Mouse (Mus musculus) kidney, postnatal 10 days (tissue): Measurements from ENCODE around the gene Bckdk.
"Not testable (repeated sequence)": the region's sequence is repeated elsewhere in the genome, so short reads cannot be mapped to it uniquely, and the experiment has no call there.

ENCODE experiments used
- DNase-seq: peaks from one replicate; pipeline ENCODE4 v3.0.0; 2021; ENCODE audit warnings: mixed read lengths

Bckdk gene

GRCm38 (mm10) chr7:127932273-127933031 is 28.6 kb downstream of the Bckdk start:
- DNase-seq: peak; percentile 55

- peak; percentile 38 for DNase-seq
These were observed 30.2 kb downstream of the Bckdk start for GRCm38 (mm10) chr7:127934075-127934474.

GRCm38 (mm10) chr7:127935028-127935722 is 31.3 kb downstream of the Bckdk start:
- peak; percentile 97 for DNase-seq

GRCm38 (mm10) chr7:127935748-127936159 is 31.9 kb downstream of the Bckdk start:
- DNase-seq: no peak

DNA sequence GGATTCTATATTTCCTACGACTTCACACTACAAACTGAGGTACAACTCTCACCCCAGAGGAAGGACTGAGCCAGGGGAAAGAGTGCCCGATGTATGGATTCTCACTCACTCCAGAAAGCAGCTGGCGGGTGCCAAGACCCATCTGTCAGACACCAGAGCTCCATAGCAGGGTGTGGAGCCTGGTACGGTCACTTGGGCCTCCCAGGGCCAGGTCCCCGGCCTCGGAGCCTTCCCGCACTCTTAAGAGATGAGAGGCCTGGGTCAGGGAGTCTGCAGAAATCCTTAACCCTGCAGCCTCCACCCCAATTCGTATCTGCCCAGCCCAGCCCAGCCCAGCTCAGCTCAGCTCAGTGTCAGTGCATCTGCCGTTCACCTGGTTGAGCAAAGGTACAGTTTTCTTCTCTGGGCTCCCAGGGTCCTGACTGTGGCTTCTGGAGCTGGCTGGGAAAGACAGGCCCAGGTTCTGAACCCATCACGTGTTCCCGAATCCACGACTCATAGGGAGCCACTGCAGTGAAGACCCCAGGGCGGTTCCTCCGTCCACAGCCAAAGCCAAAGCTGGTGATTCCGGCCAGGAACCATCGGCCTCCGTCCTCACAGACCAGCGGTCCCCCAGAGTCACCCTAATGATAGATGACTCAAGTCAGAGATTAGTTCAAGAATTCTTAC is 32.5 kb downstream of the Bckdk start:
- DNase-seq: no peak

- not testable (repeated sequence) for DNase-seq
These were observed 38.2 kb downstream of the Bckdk start for GRCm38 (mm10) chr7:127942097-127942496.

- DNase-seq: peak; percentile 42
These were observed 40.7 kb downstream of the Bckdk start for GRCm38 (mm10) chr7:127944614-127945013.

DNA sequence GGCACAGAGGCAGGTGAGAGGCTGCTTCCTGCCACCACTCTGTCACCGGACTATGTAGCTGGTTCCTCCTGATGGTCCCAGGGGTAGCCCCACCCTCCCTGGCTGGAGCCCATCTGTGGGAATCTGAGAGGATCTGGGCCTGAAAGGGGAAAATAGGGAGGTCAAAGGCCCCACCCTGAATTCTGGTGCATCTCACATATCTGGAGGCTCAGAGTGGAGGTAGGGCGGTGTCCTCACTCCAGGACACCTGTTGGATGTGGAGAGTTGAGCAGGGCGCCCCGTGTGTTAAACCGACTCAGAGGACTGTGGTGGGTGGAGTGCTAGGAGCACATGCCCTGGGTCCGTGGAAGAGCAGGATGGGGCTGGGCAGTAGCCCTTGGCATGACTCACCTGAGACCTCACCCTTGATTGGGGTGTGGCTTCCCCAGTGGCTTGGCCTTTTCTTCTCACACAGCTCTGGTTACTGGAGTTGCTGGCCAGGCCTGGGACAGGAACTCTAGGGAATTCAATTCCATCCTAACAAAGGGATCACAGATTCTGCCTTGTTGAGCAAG is 42.7 kb downstream of the Bckdk start, which contains the start of gene Prss36:
TSS of gene Prss36 (minus strand) at position 256 of the 554 bp plus-strand sequence.
- DNase-seq: no peak

- DNase-seq: no peak
These were observed 49.1 kb downstream of the Bckdk start for GRCm38 (mm10) chr7:127952864-127953581.

DNA sequence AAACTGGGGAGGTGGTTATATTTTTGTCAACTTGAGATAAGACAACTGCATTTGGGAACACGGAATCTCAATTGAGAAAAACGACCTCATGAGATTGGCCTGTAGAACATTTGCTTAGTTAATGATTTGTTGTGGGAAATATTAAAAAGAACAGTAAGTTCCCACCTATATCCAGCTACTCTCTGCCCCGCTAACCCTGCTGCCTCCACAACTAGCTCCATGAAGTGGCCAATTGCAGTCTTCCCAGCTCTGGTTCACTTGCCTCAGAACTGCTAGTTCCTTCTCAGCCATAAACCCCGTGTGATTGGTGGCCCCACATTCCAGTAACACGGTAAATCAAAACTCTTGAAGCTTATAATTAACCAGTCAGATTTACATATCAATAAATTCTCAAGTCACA is 55.5 kb downstream of the Bckdk start:
- no peak for DNase-seq
